Mouse (Mus musculus) hindbrain, embryonic 10.5 days (tissue): ENCODE data around the gene Afap1. TPM values are rescaled to one million over a fixed set of nuclear protein-coding genes. Genes with fewer than 3 reads are reported as not detected.

ENCODE experiments used
- DNase-seq: peaks from one replicate; pipeline ENCODE4 v3.0.0-alpha.2; 2017; ENCODE audit warnings: low spot score
- H3K27ac ChIP-seq: fragments of 300-500 bp; sonication (generic); 2 replicates; pipeline ENCODE4 v1.5.1; 2016; ENCODE audit warnings: mild to moderate bottlenecking, moderate library complexity
- H3K27me3 ChIP-seq: fragments of 300-500 bp; sonication (generic); 2 replicates; pipeline ENCODE4 v1.6.1; 2016; ENCODE audit warnings: mild to moderate bottlenecking; ENCODE audit not compliant: poor library complexity, insufficient read depth, severe bottlenecking
- H3K36me3 ChIP-seq: fragments of 300-500 bp; sonication (generic); 2 replicates; pipeline ENCODE4 v1.6.1; 2016; ENCODE audit warnings: mild to moderate bottlenecking, moderate library complexity
- H3K4me1 ChIP-seq: fragments of 300-500 bp; sonication (generic); replicated peaks from 2 replicates; pipeline ENCODE4 v1.6.1; 2016; ENCODE audit warnings: mild to moderate bottlenecking
- H3K4me3 ChIP-seq: fragments of 300-500 bp; sonication (generic); 2 replicates; pipeline ENCODE4 v1.5.1; 2016; ENCODE audit warnings: mild to moderate bottlenecking, moderate library complexity
- H3K9me3 ChIP-seq: fragments of 300-500 bp; sonication (generic); 2 replicates; pipeline ENCODE4 v1.6.1; 2016; ENCODE audit warnings: mild to moderate bottlenecking, moderate library complexity
- WGBS: fragments of 180-500 bp; shearing (Covaris S2); methylation state at CpG from one replicate; pipeline ENCODE4 v1.1.7; 2016; 5-methylcytosine and 5-hydroxymethylcytosine counted together
- polyA plus RNA-seq: library from polyadenylated mRNA; unstranded; fragments of >200 nt; fragmentation: Nextera tagmentation; extraction: Ambion mirVana; gene quantifications from 2 replicates; pipeline ENCODE4 v1.2.1, GENCODE M21; 2016

Afap1 gene
- polyA plus RNA-seq, 1 experiment from 2014 or later = 56.5 TPM

DNA sequence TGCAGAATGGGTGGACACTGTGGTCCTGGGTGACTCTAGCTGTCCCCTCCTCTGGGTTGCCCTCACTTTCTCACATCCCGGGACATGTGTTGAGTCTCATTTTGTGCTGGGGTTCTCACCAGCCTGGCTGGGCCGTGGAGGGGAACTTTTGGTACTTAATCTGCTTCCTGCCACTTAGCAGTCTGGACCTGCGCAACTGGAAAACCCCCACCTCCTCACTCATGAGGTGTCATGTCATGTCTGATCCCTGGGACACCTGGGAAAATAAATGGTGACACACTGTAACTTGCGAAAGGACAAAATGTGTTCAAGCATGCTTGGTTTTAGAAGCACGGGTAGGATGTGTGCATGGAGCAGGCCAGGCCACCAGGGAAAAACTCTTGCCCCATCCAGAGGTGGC is 8.4 kb upstream of the Afap1 start:
- 90% methylated on average over 5 of the region's 5 CpGs for whole genome bisulfite sequencing
- Histone ChIP-seq H3K27ac (no peak overlapping the region), H3K4me1 (peaks cover 29% of the 10 kb centered on the region), H3K36me3 (no peaks in the 10 kb centered on the region), H3K9me3 (no peaks in the 10 kb centered on the region), H3K4me3 (no peak overlapping the region), H3K27me3 (0 out of 2 replicates have a peak, but pooled peaks cover 3% of the 10 kb centered on the region)
- DNase-seq = no peak

DNA sequence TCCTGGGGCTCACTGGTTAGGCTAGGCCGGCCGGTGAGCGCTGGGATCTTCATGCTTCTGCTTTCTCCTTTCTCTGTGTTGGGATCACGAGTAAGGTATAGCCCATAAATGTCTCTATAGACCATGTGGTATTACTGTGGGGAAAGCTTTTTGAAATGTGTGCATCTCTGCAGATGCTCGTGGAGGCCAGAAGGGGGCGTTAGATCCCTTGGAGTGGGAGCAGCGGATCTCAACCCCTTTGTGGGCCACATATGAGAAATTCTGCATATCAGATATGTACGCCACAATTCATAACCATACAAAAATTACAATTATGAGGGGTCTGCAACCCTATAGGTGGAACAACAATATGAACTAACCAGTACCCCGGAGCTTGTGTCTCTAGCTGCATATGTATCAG is 4.2 kb upstream of the Afap1 start:
- 47% methylated on average over 9 of the region's 9 CpGs for WGBS
- H3K9me3 ChIP-seq = no peaks in the 10 kb centered on the region
- no peak overlapping the region for H3K27ac ChIP-seq
- no peaks in the 10 kb centered on the region for H3K36me3 ChIP-seq
- H3K27me3 ChIP-seq = peaks cover 20% of the 10 kb centered on the region
- peaks cover 28% of the 10 kb centered on the region for H3K4me1 ChIP-seq
- H3K4me3 ChIP-seq = no peak overlapping the region
- no peak for DNase-seq

GRCm38 (mm10) chr5:35889641-35890040 is 3.5 kb upstream of the Afap1 start:
- Histone ChIP-seq H3K27me3 (peaks cover 20% of the 10 kb centered on the region), H3K4me3 (no peak overlapping the region), H3K9me3 (no peaks in the 10 kb centered on the region), H3K36me3 (no peaks in the 10 kb centered on the region), H3K4me1 (peaks cover 29% of the 10 kb centered on the region), H3K27ac (no peak overlapping the region)
- no peak for DNase-seq
- WGBS = 50% methylated on average over 2 of the region's 2 CpGs

- WGBS = 93% methylated on average over 13 of the region's 13 CpGs
- H3K4me1 ChIP-seq = peaks cover 44% of the 10 kb centered on the region
- peaks cover 17% of the 10 kb centered on the region for H3K27me3 ChIP-seq
- H3K36me3 ChIP-seq = no peaks in the 10 kb centered on the region
- no peak for DNase-seq
- H3K9me3 ChIP-seq = no peaks in the 10 kb centered on the region
- H3K4me3 ChIP-seq = no peak overlapping the region
- H3K27ac ChIP-seq = no peak overlapping the region
These were observed 2.0 kb upstream of the Afap1 start for GRCm38 (mm10) chr5:35890985-35891730.

DNA sequence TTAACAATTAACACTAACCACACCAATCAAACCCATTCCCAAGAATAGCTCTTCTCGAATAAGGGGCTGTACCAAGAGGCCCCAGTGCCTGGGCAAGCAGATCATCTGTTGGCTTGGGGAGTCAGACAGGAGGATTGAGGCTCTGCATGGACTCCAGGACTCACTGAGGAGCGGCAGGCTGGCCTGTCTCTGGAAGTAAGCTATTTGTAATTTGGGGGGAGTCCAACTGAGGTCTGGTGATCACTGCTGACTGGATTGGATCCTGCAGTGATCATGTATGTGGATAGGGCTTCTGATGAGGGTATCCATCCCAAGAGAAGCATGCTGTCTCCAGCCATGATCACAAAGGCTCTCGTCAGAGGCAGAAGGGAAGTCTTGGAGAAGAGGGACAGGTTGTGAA is 756 bp upstream of the Afap1 start:
- Histone ChIP-seq H3K27ac (peak overlapping the region; percentile 90; the same call in 1 of the 2 replicates), H3K4me1 (peaks cover 56% of the 10 kb centered on the region), H3K4me3 (0 out of 2 replicates have a peak overlapping the region, but pooled peaks have one; percentile 71), H3K9me3 (no peaks in the 10 kb centered on the region), H3K27me3 (peaks cover 17% of the 10 kb centered on the region), H3K36me3 (no peaks in the 10 kb centered on the region)
- WGBS = 84% methylated on average over 3 of the region's 3 CpGs
- DNase-seq = no peak

DNA sequence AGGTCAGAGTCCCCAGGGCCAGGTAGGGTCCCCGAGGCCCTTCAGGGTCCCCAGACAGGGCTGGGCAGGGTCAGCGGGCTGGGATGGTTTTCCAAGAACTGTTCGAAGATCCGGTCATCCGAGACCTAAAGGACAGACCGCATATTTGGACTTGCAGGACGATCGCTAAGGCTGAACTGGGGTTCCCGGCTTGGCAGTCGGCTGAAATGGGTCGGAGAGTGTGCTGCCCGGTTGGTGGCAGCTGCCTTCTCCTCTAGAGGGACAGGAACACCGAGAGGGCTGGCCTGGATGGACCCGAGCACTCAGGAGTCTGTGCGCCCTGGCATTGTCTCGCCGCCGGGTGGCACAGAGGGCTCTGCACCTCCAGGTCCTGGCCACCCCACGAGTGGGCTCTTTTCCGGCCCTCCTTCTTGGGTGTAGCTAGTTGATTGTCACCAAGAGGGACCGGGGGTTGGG is 714 bp downstream of the Afap1 start:
- Histone ChIP-seq H3K27me3 (peaks cover 17% of the 10 kb centered on the region), H3K9me3 (no peaks in the 10 kb centered on the region), H3K4me1 (peaks cover 65% of the 10 kb centered on the region), H3K36me3 (no peaks in the 10 kb centered on the region), H3K27ac (peak overlapping the region; percentile 90), H3K4me3 (peak overlapping the region; percentile 71)
- peak; percentile 68 for DNase-seq
- WGBS = under 1% methylated on average over 21 of the region's 21 CpGs

DNA sequence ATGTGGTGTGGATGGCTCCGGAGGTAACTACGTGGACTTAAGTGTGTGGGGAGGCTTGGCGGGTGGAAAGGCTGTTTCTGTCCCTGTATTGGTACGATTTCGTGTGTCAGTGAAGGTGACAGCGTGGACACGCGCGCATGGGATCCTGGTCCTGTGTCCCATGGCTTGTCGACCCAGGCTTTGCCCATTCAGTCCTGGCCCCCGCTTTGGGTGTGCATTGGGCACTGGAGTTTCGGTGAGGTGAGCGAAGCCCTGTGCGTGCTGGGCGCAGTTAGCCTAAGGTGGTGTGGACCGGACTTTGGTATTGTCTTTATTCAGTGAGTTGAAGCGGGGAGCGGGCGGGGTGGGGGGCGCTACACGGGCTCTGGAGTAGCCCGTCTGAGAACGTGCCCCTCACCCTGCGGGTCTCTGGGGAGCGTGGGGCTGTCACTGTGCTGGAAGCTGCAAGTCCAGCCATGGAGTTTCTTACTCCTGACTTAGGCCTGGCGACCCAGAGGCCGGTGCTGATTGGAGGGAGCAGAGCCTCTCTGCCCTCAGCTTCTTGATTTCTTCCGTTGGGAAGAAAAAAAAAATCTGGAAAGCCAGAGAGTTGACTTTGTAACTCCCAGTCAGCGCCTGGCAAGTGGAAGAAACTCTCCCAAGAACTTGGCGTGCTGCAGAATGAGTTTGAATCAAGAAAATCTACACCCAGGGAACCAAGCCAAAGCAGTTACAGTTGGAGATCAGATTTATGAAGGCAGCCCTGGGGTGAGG is 1.4 kb downstream of the Afap1 start:
- 12% methylated on average over 30 of the region's 30 CpGs for WGBS
- Histone ChIP-seq H3K9me3 (no peaks in the 10 kb centered on the region), H3K4me3 (peak overlapping the region; percentile 71), H3K27ac (peak overlapping the region; percentile 90), H3K36me3 (no peaks in the 10 kb centered on the region), H3K4me1 (peaks cover 71% of the 10 kb centered on the region), H3K27me3 (peaks cover 17% of the 10 kb centered on the region)
- no peak for DNase-seq

- H3K36me3 ChIP-seq = no peaks in the 10 kb centered on the region
- WGBS = 90% methylated on average over 4 of the region's 4 CpGs
- H3K4me3 ChIP-seq = peak overlapping the region; percentile 71; the same call in 1 of the 2 replicates
- H3K27me3 ChIP-seq = peaks cover 17% of the 10 kb centered on the region
- DNase-seq = no peak
- H3K27ac ChIP-seq = no peak overlapping the region
- H3K9me3 ChIP-seq = no peaks in the 10 kb centered on the region
- peaks cover 82% of the 10 kb centered on the region for H3K4me1 ChIP-seq
These were observed 2.8 kb downstream of the Afap1 start for GRCm38 (mm10) chr5:35895926-35896325.

DNA sequence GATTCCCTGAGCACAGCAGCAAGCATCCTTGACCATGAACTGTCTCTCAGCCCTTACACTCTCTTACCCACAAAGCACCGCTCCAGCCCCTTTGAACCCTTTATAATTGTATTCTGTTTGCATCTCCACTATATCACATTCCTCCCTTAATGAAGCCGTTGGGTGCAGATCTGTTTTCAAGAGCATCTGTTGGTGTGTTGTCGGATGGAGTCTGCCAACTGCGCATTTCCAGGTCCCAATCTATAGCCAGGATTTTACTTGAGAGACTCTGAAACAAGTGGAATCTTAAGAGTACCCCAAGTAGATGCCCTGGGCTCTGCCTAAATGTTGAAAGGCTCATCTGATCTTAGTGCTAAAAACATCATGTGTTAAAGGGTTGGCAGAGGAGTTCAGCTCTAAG is 3.4 kb downstream of the Afap1 start:
- WGBS = 83% methylated on average over 4 of the region's 4 CpGs
- H3K27ac ChIP-seq = no peak overlapping the region
- peaks cover 88% of the 10 kb centered on the region for H3K4me1 ChIP-seq
- no peaks in the 10 kb centered on the region for H3K36me3 ChIP-seq
- H3K4me3 ChIP-seq = peak overlapping the region; percentile 11; the same call in 1 of the 2 replicates
- peaks cover 11% of the 10 kb centered on the region for H3K27me3 ChIP-seq
- no peak for DNase-seq
- no peaks in the 10 kb centered on the region for H3K9me3 ChIP-seq

GRCm38 (mm10) chr5:35897147-35897546 is 4.0 kb downstream of the Afap1 start:
- no peak for DNase-seq
- H3K27ac ChIP-seq = no peak overlapping the region
- H3K4me3 ChIP-seq = no peak overlapping the region
- no peaks in the 10 kb centered on the region for H3K36me3 ChIP-seq
- H3K4me1 ChIP-seq = peaks cover 89% of the 10 kb centered on the region
- no peaks in the 10 kb centered on the region for H3K9me3 ChIP-seq
- peaks cover 5% of the 10 kb centered on the region for H3K27me3 ChIP-seq
- 86% methylated on average over 4 of the region's 4 CpGs for WGBS

DNA sequence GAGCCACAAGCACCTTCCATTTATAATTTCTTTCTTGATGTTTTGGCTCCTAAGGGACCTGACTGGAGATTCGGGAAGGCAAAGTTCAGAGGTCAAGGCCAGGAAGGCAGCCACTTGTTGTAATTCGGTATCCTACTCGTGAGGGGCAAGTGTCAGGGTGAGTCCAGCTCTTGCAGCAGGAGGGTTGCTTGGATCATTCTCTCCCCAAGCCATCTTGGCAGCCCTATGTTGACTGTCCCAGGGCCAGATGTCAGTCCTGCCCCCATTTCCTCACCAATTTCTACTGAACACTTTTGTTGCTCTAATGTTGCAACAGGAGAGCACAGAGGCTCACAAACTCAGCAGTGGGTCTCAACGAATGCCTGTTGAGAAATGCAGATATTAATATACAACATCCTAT is 5.0 kb downstream of the Afap1 start:
- H3K27ac ChIP-seq = no peak overlapping the region
- H3K4me1 ChIP-seq = peaks cover 86% of the 10 kb centered on the region
- no peak for DNase-seq
- WGBS = 59% methylated on average over 4 of the region's 4 CpGs
- no peaks in the 10 kb centered on the region for H3K9me3 ChIP-seq
- H3K27me3 ChIP-seq = no peaks in the 10 kb centered on the region
- no peaks in the 10 kb centered on the region for H3K36me3 ChIP-seq
- no peak overlapping the region for H3K4me3 ChIP-seq

DNA sequence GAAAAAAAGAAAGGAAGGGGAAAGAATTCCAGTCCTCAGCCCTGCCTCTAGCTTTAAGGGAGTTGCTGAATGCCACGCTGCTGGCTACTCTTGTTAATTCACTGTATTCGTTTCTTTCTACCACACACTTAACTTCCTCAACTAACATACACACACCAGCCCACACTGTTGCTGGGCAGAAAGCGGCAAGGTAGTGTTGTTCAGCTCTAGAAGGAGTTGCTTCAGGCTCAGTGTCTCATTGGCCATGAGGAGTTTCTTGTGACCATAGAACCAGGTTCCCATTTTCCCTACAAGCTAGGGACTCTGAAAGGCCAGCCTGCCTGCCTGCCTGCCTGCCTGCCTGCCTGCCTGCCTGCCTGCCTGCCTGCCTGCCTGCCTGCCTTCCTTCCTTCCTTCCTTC is 5.9 kb downstream of the Afap1 start:
- H3K4me1 ChIP-seq = peaks cover 89% of the 10 kb centered on the region
- 90% methylated on average over 3 of the region's 3 CpGs for WGBS
- H3K27me3 ChIP-seq = no peaks in the 10 kb centered on the region
- no peaks in the 10 kb centered on the region for H3K36me3 ChIP-seq
- H3K9me3 ChIP-seq = no peaks in the 10 kb centered on the region
- DNase-seq = no peak
- no peak overlapping the region for H3K27ac ChIP-seq
- H3K4me3 ChIP-seq = no peak overlapping the region
